Mouse (Mus musculus) stomach, postnatal 0 days (tissue): ENCODE measurements around the gene Ppih.

ENCODE experiments used
- CTCF ChIP-seq: IDR thresholded peaks from 2 replicates; pipeline ENCODE4 v1.5.1; 2016; ENCODE audit warnings: antibody characterized with exemption, low read depth, mild to moderate bottlenecking, moderate library complexity
- EP300 ChIP-seq: optimal IDR thresholded peaks from 2 replicates; pipeline ENCODE3; 2016; ENCODE audit warnings: antibody characterized with exemption

- TF ChIP-seq CTCF: no peak; the same call in 1 of the 2 replicates
- no peak for TF ChIP-seq EP300
These were observed 45.1 kb downstream of the Ppih start for GRCm38 (mm10) chr4:119275226-119275625.
